Mouse (Mus musculus): ENCODE data around the gene Sptbn1. TPM values are rescaled to one million over a fixed set of nuclear protein-coding genes. Genes with fewer than 3 reads are reported as not detected.
A peak's percentile ranks its signal among the peaks of the same experiment; 100 is the strongest.
"Not testable (repeated sequence)": the region's sequence is repeated elsewhere in the genome, so short reads cannot be mapped to it uniquely, and the experiment has no call there.

Sptbn1 gene
- polyA plus RNA-seq, 1 experiment from 2014 or later: 188 TPM

DNA sequence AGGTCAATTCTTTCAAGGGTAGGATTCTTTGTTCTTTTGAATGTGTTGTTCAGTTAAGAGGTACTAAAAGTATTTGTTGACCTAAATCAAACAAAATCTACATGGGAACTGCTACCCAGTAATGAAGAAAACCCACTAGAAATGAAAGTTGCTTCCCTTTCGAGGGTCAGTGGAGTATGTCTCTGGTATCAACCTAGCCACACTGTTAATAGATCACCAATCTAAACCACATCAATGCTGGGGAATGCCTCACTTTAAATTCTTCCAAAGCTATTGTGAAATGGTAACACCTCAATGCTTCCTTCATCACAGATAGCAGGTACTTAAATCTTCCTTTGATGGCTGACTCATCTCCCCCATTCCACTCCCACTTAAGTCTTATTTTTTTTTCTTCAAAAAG, 1.5 kb upstream of the Sptbn1 start:
- 77% methylated on average over 1 of the region's 1 CpGs for WGBS
- no peak overlapping the region for H3K4me3 ChIP-seq

DNA sequence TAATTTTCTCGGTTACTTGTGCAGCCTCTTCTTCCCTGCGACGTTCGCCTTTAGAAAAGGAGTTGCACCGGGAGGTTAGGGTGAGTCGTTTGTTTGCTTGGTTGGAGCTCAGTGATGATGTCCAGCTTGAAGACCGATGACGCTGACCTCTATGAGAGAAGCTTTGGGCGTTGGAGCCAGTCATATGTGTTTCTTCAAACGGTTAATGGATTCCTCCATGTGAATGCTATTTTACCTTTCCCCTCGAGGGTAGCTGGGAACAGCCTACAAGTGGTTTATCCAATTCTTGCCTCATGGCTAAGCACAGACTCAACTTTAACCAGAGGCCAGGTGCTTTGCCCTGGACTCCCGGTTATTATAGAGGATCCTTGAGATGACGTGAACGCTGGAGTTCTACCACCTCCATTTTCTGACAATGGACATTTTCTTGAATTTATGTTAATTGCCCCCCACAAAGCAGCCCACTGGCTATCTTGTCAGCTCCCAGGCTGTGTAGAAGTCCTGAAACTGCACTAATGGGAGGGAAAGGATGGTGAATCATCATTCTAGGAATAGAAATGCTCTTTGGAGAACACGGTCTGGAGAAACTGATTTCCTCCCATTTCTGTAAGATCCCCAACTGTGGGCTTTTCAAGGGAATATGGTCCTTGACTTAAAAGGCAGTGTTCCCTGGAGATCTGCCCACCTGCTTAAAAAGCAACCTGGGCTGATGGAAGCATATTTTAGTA, 837 bp upstream of the Sptbn1 start:
- peak; percentile 25; the same call in 1 of the 2 replicates for ATAC-seq (ENCODE audit: insufficient number of reproducible peaks, low FRiP score)
- Histone ChIP-seq H3K27me3 (replicated peaks) (no peaks in the 10 kb centered on the region), H3K27ac (ENCODE audit: poor library complexity, severe bottlenecking) (peak overlapping the region; percentile 97)

More for the DNA sequence above, 1.5 kb upstream of the Sptbn1 start:
- H3K9ac ChIP-seq: no peak overlapping the region
- no peak for ATAC-seq (ENCODE audit: insufficient number of reproducible peaks, low FRiP score)
- H3K36me3 ChIP-seq: no peaks in the 10 kb centered on the region
- no peak overlapping the region for H3K27ac ChIP-seq (ENCODE audit: poor library complexity, severe bottlenecking)
- H3K27me3 ChIP-seq (replicated peaks): no peaks in the 10 kb centered on the region
- no peak overlapping the region for H3K4me2 ChIP-seq
- H3K9me3 ChIP-seq (replicated peaks): no peaks in the 10 kb centered on the region
- H3K4me1 ChIP-seq (replicated peaks): peaks cover 12% of the 10 kb centered on the region

DNA sequence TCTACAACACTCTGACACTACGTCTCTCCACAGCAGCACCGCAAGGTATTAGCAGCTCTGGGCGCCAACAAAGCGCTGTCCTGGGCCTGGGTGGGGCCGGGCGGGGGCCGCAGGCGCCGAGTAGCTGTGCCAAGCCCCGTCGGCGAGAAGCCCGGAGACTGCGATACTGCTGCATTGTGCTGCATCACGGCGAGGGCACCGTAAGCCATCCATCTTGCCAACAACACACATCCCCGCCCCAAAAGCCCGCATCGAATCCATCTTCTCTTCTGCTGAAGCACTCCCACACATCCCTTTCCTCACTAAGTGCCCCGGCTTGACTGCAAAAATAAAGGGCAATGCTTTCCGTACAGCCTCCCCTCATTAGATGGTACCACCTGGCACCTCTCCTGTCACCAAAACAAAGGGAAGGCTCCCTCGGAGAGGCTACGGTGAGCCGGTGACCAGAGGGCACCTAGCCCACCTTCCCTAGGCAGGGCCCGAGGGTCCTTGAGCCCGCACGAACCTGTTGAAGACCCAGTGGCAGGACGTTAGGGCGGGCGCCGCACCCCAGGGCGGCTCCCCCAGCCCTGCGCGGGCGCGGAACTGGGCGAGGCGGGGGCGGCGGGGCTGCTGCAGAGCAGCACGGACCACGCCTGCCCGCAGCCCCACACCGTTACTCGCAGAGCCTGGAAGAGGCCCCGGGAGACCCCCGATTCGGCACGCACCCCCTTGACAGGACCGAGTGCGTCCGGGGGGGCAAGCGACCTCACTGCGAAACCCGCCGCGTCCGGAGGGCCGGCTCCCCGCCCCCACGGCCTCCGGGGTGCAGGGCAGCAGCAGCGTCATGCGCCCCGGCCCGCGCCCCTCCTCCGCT, 711 bp downstream of the Sptbn1 start:
- H3K27me3 ChIP-seq (replicated peaks): no peaks in the 10 kb centered on the region
- H3K36me3 ChIP-seq: no peaks in the 10 kb centered on the region
- WGBS: under 1% methylated on average over 57 of the region's 69 CpGs
- ATAC-seq (ENCODE audit: insufficient number of reproducible peaks, low FRiP score): peak; percentile 73
- peaks cover 28% of the 10 kb centered on the region for H3K4me1 ChIP-seq (replicated peaks)
- H3K4me2 ChIP-seq: peak overlapping the region; percentile 77
- peak overlapping the region; percentile 97 for H3K27ac ChIP-seq (ENCODE audit: poor library complexity, severe bottlenecking)
- peak overlapping the region; percentile 92 for H3K4me3 ChIP-seq
- no peaks in the 10 kb centered on the region for H3K9me3 ChIP-seq (replicated peaks)
- peak overlapping the region; percentile 99 for H3K9ac ChIP-seq

More for the DNA sequence above, 837 bp upstream of the Sptbn1 start:
- H3K4me3 ChIP-seq: peak overlapping the region; percentile 92
- peak overlapping the region; percentile 83 for H3K9ac ChIP-seq
- no peaks in the 10 kb centered on the region for H3K9me3 ChIP-seq (replicated peaks)
- no peaks in the 10 kb centered on the region for H3K36me3 ChIP-seq
- peak overlapping the region; percentile 77 for H3K4me2 ChIP-seq
- 3% methylated on average over 15 of the region's 15 CpGs for WGBS
- H3K4me1 ChIP-seq (replicated peaks): peaks cover 17% of the 10 kb centered on the region

DNA sequence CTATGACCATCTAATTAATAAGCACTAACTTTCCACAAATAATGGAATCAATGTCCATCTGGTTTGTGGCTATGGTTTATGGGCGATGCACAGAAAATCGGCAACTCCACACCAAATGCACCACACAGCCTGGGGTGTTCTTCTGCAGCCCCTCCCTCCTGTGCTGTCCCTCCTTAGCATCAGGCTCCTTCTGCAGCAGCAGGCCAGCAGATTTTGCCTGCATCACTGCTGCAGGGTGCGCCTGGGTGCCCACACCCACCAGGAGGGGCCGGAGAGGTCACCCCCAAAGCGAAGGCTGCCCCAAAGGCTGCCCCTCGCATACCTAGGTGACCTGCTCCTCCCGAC, 1.3 kb downstream of the Sptbn1 start:
- H3K9me3 ChIP-seq (replicated peaks): no peaks in the 10 kb centered on the region
- H3K36me3 ChIP-seq: no peaks in the 10 kb centered on the region
- peak overlapping the region; percentile 92 for H3K4me3 ChIP-seq
- WGBS: 2% methylated on average over 7 of the region's 7 CpGs
- H3K4me2 ChIP-seq: peak overlapping the region; percentile 77
- peaks cover 28% of the 10 kb centered on the region for H3K4me1 ChIP-seq (replicated peaks)
- H3K9ac ChIP-seq: peak overlapping the region; percentile 99
- H3K27me3 ChIP-seq (replicated peaks): no peaks in the 10 kb centered on the region
- 0 out of 2 replicates have a peak, but pooled peaks have one; percentile 0 for ATAC-seq (ENCODE audit: insufficient number of reproducible peaks, low FRiP score)
- H3K27ac ChIP-seq (ENCODE audit: poor library complexity, severe bottlenecking): peak overlapping the region; percentile 97

DNA sequence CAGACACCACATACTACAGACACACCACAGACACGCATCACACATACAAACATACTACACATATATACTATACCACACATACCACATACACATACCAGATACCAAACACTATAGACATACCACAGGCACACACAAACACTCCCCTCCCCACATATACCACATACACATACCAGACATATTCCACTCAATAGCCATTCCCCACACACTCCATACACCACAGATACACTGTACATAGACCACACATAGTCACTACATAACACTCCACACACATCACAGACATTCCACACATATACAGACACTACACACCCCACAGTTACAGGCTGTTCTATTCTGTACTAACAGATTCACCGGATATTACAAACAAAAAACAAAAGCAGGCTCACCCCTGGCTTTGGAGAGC, 2.3 kb downstream of the Sptbn1 start:
- Histone ChIP-seq H3K4me2 (peak overlapping the region; percentile 67), H3K9ac (peak overlapping the region; percentile 73)

DNA sequence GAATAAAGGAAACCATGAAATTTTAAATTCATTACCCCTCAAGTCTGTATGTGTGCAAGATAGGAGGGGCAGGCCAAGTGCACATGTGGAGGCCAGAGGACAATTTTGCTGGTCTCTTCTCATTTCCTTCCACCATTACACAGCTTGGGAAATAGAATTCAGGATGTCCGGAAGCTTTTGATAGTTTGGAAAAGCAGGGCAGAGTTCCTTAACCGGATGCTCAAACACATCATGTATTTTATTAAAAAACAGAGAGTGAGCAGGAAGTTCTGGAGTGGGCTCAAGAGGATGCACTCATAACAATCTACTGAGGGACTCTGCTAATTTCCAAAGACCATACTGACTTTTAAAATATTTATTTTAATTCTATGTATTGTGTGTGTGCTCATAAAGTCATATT, 4.3 kb downstream of the Sptbn1 start:
- H3K27me3 ChIP-seq (replicated peaks): no peaks in the 10 kb centered on the region
- H3K36me3 ChIP-seq: 0 out of 2 replicates have a peak, but pooled peaks cover 6% of the 10 kb centered on the region
- WGBS: 55% methylated on average over 2 of the region's 2 CpGs
- no peak overlapping the region for H3K4me3 ChIP-seq
- H3K4me2 ChIP-seq: peak overlapping the region; percentile 37
- no peak for ATAC-seq (ENCODE audit: insufficient number of reproducible peaks, low FRiP score)
- H3K27ac ChIP-seq (ENCODE audit: poor library complexity, severe bottlenecking): peak overlapping the region; percentile 62
- H3K4me1 ChIP-seq (replicated peaks): peaks cover 41% of the 10 kb centered on the region
- peak overlapping the region; percentile 6 for H3K9ac ChIP-seq
- no peaks in the 10 kb centered on the region for H3K9me3 ChIP-seq (replicated peaks)

More for the DNA sequence above, 2.3 kb downstream of the Sptbn1 start:
- Histone ChIP-seq H3K4me3 (peak overlapping the region; percentile 53), H3K36me3 (no peaks in the 10 kb centered on the region), H3K9me3 (replicated peaks) (no peaks in the 10 kb centered on the region), H3K27ac (ENCODE audit: poor library complexity, severe bottlenecking) (peak overlapping the region; percentile 50), H3K4me1 (replicated peaks) (peaks cover 33% of the 10 kb centered on the region), H3K27me3 (replicated peaks) (no peaks in the 10 kb centered on the region)
- no peak for ATAC-seq (ENCODE audit: insufficient number of reproducible peaks, low FRiP score)
- WGBS: 64% methylated on average over 2 of the region's 2 CpGs

DNA sequence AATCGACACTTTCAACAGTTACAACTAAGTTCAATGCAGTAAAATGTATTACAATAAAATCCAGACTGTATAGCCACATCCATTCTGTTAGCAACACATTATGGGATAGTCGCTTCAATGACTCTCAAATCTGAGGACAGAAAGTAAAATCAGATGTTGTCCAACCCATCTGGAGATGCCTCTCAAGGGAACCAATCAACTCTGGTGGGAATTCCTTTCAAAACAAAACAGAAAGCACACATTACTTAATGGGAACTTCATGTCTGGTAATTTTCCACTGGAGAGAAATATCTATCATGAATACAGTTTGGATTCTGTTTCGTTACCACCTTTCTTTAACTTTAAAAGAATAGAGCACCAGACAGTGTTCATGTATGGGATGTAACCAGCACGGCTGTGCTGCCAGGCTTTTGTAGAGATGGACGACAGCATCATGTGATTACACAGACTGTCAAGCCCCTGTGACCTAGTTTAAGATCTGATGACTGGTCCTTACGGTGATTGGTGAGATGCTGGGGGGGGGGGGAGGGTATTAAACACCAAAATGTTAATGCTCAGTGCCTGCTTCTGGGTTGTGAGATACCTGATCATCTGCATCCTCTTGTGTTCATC, 9.1 kb downstream of the Sptbn1 start:
- ATAC-seq (ENCODE audit: insufficient number of reproducible peaks, low FRiP score): no peak
- Histone ChIP-seq H3K9me3 (replicated peaks) (no peaks in the 10 kb centered on the region), H3K4me2 (no peak overlapping the region), H3K36me3 (peaks cover 14% of the 10 kb centered on the region), H3K9ac (no peak overlapping the region), H3K27ac (ENCODE audit: poor library complexity, severe bottlenecking) (peak overlapping the region; percentile 95), H3K4me1 (replicated peaks) (peaks cover 51% of the 10 kb centered on the region), H3K27me3 (replicated peaks) (no peaks in the 10 kb centered on the region), H3K4me3 (no peak overlapping the region)
- 67% methylated on average over 6 of the region's 6 CpGs for WGBS

DNA sequence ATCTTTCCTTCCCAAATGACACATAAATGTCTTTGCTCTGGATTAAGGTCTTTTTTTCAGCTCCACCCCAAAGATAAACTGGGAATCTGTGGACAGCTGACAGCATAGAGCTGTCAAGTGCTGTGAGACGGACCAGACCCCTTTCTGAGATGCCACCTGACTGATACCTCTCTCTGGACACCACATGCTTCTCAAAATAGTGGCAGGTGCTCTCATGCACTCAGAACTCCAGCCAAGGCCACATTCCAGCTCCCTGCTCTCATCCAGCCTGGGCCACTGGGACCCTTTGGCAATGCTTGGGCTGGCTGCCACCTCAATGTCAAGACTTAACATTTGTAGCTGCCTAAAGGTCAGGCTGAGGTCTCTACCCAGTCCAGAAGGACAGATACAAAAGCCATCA, 10.2 kb downstream of the Sptbn1 start:
- H3K4me2 ChIP-seq: peak overlapping the region; percentile 35
- H3K9ac ChIP-seq: no peak overlapping the region
- H3K36me3 ChIP-seq: peaks cover 19% of the 10 kb centered on the region
- H3K9me3 ChIP-seq (replicated peaks): no peaks in the 10 kb centered on the region
- WGBS: 7% methylated on average over 1 of the region's 1 CpGs
- peak; percentile 85 for ATAC-seq (ENCODE audit: insufficient number of reproducible peaks, low FRiP score)
- H3K4me3 ChIP-seq: no peak overlapping the region
- peak overlapping the region; percentile 95 for H3K27ac ChIP-seq (ENCODE audit: poor library complexity, severe bottlenecking)
- H3K27me3 ChIP-seq (replicated peaks): no peaks in the 10 kb centered on the region
- H3K4me1 ChIP-seq (replicated peaks): peaks cover 43% of the 10 kb centered on the region

DNA sequence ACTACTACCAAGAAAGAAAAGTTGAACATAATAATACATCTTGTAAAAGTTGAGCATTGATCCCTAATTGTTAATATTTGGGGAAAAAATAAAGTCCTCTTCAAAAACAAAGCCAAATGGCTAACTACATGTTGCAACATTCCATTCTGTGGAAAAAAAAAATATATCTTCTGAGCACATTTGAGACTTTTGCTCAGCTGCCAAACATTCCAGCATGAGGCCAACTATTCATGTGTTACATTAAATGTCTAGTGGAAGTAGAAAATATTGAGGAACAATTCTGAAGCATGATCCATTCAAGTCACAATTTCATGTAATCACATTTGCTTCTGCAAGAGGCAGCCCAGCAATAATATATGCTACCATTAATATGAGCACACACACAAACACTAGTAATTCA, 10.9 kb downstream of the Sptbn1 start:
- H3K36me3 ChIP-seq: peaks cover 19% of the 10 kb centered on the region
- peaks cover 39% of the 10 kb centered on the region for H3K4me1 ChIP-seq (replicated peaks)

DNA sequence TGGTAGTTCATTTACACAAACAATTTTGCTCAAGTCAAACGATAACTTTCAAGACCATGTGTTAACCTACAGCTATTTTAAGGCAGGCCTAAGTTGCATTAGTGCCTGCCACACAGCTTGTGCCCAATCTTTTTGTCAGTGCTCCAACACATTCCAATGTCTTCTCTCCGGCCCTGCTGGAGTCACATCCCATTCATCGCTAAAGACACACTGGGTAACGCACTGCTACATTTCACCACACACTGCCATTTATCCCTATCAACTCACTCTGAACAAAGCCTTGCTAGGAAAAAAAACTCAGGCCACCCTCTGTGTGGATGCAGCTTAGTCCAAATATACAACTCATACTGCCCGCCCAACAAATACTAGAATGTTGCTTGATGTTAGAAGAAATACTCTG, 11.5 kb downstream of the Sptbn1 start:
- no peaks in the 10 kb centered on the region for H3K9me3 ChIP-seq (replicated peaks)
- ATAC-seq (ENCODE audit: insufficient number of reproducible peaks, low FRiP score): peak; percentile 67; the same call in 1 of the 2 replicates
- no peaks in the 10 kb centered on the region for H3K27me3 ChIP-seq (replicated peaks)
- H3K9ac ChIP-seq: no peak overlapping the region
- WGBS: 44% methylated on average over 5 of the region's 5 CpGs
- H3K4me1 ChIP-seq (replicated peaks): peaks cover 43% of the 10 kb centered on the region
- peaks cover 19% of the 10 kb centered on the region for H3K36me3 ChIP-seq
- H3K4me3 ChIP-seq: no peak overlapping the region
- H3K27ac ChIP-seq (ENCODE audit: poor library complexity, severe bottlenecking): peak overlapping the region; percentile 95
- H3K4me2 ChIP-seq: peak overlapping the region; percentile 28

More for the DNA sequence above, 10.9 kb downstream of the Sptbn1 start:
- ATAC-seq (ENCODE audit: insufficient number of reproducible peaks, low FRiP score): no peak
- H3K4me3 ChIP-seq: no peak overlapping the region
- no peaks in the 10 kb centered on the region for H3K27me3 ChIP-seq (replicated peaks)
- no peak overlapping the region for H3K9ac ChIP-seq
- H3K4me2 ChIP-seq: peak overlapping the region; percentile 28; the same call in 1 of the 2 replicates
- no peaks in the 10 kb centered on the region for H3K9me3 ChIP-seq (replicated peaks)
- peak overlapping the region; percentile 95 for H3K27ac ChIP-seq (ENCODE audit: poor library complexity, severe bottlenecking)

DNA sequence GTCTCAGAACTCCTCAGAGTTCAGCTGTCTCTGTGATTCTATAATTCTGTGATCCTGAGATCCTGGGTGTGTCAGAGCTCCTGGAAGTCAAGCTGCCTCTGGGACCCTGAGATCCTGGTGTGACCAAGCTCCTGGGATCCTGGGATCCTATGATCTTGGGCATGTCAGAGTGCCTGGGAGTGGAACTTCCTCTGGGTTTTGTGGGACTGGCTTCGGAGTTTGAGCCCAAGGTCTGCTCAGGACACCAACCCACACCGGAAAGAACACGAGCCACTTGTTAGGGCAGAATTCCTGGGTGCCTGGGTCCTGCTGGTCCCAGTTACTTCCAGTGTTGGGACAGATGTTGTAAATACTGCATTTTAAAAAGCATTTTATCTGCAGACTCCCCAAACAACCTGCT, 12.8 kb downstream of the Sptbn1 start:
- 89% methylated on average over 3 of the region's 3 CpGs for WGBS
- Histone ChIP-seq H3K36me3 (peaks cover 19% of the 10 kb centered on the region), H3K27ac (ENCODE audit: poor library complexity, severe bottlenecking) (peak overlapping the region; percentile 45), H3K4me1 (replicated peaks) (peaks cover 48% of the 10 kb centered on the region)
- not testable (repeated sequence) for H3K27me3 ChIP-seq (replicated peaks); H3K9ac ChIP-seq; H3K4me2 ChIP-seq; H3K4me3 ChIP-seq; ATAC-seq (ENCODE audit: insufficient number of reproducible peaks, low FRiP score); H3K9me3 ChIP-seq (replicated peaks)

All from heart, embryonic 12.5 days (tissue).